Mouse (Mus musculus): ENCODE measurements around the gene Wdr54.
A peak's percentile ranks its signal among the peaks of the same experiment; 100 is the strongest.

- TF ChIP-seq EP300 (IDR thresholded peaks at IDR 0.05; ENCODE audit: low read depth) (no peak), CTCF (IDR thresholded peaks at IDR 0.05; ENCODE audit: low read depth) (peak; percentile 59)
These were observed 54.3 kb downstream of the Wdr54 start for GRCm38 (mm10) chr6:83101688-83102556.
